Mouse (Mus musculus) hindbrain, embryonic 12.5 days (tissue): ENCODE measurements around the gene Hamp. TPM values are rescaled to one million over a fixed set of nuclear protein-coding genes. Genes with fewer than 3 reads are reported as not detected.

Experiments
- ATAC-seq: fragments of 200-750 bp; cut with Nextera tagmentation; 2 replicates; pipeline ENCODE4 v1.8.0; 2017; ENCODE audit warnings: moderate TSS enrichment; ENCODE audit not compliant: low FRiP score
- H3K27ac ChIP-seq: fragments of 300-500 bp; sonication (generic); 2 replicates; pipeline ENCODE4 v1.5.1; 2016; ENCODE audit warnings: mild to moderate bottlenecking
- H3K27me3 ChIP-seq: fragments of 300-500 bp; sonication (generic); 2 replicates; pipeline ENCODE4 v1.6.1; 2016; ENCODE audit warnings: mild to moderate bottlenecking
- H3K36me3 ChIP-seq: fragments of 300-500 bp; sonication (generic); 2 replicates; pipeline ENCODE4 v1.6.1; 2016; ENCODE audit warnings: mild to moderate bottlenecking
- H3K4me1 ChIP-seq: fragments of 300-500 bp; sonication (generic); 2 replicates; pipeline ENCODE4 v1.6.1; 2016
- H3K4me2 ChIP-seq: fragments of 300-500 bp; sonication (generic); replicated peaks from 2 replicates; pipeline ENCODE4 v1.6.1; 2016; ENCODE audit warnings: mild to moderate bottlenecking
- H3K4me3 ChIP-seq: fragments of 300-500 bp; sonication (generic); 2 replicates; pipeline ENCODE4 v1.5.1; 2016; ENCODE audit warnings: mild to moderate bottlenecking
- H3K9ac ChIP-seq: fragments of 300-500 bp; sonication (generic); 2 replicates; pipeline ENCODE4 v1.6.1; 2016; ENCODE audit warnings: mild to moderate bottlenecking, moderate library complexity
- H3K9me3 ChIP-seq: fragments of 300-500 bp; sonication (generic); replicated peaks from 2 replicates; pipeline ENCODE4 v1.6.1; 2016; ENCODE audit warnings: mild to moderate bottlenecking
- WGBS: fragments of 180-500 bp; shearing (Covaris S2); methylation state at CpG from one replicate; pipeline ENCODE4 v1.1.7; 2016; 5-methylcytosine and 5-hydroxymethylcytosine counted together
- polyA plus RNA-seq: library from polyadenylated mRNA; unstranded; fragments of >200 nt; fragmentation: Nextera tagmentation; extraction: Ambion mirVana; gene quantifications from 2 replicates; pipeline ENCODE4 v1.2.1, GENCODE M21; 2016

Gene Hamp
- polyA plus RNA-seq, 1 experiment from 2014 or later, result not detected

- Histone ChIP-seq H3K4me3 (no peak overlapping the region), H3K4me1 (no peaks in the 10 kb centered on the region), H3K4me2 (no peak overlapping the region), H3K9me3 (no peaks in the 10 kb centered on the region), H3K27me3 (peaks cover 2% of the 10 kb centered on the region), H3K9ac (no peak overlapping the region), H3K27ac (no peak overlapping the region), H3K36me3 (no peaks in the 10 kb centered on the region)
- ATAC-seq, result no peak
- WGBS, result 82% methylated on average over 3 of the region's 3 CpGs
Observed at GRCm38 (mm10) chr7:30966657-30967056, 22.8 kb upstream of the Hamp start.

- 67% methylated on average over 14 of the region's 14 CpGs for WGBS
- no peak overlapping the region for H3K4me2 ChIP-seq
- H3K9ac ChIP-seq, result 0 out of 2 replicates have a peak overlapping the region, but pooled peaks have one; percentile 15
- H3K36me3 ChIP-seq, result no peaks in the 10 kb centered on the region
- ATAC-seq, result no peak
- H3K4me1 ChIP-seq, result no peaks in the 10 kb centered on the region
- no peaks in the 10 kb centered on the region for H3K9me3 ChIP-seq
- H3K27me3 ChIP-seq, result no peaks in the 10 kb centered on the region
- H3K4me3 ChIP-seq, result no peak overlapping the region
- no peak overlapping the region for H3K27ac ChIP-seq
Observed at GRCm38 (mm10) chr7:30965677-30966076, 21.8 kb upstream of the Hamp start.

GRCm38 (mm10) chr7:30964366-30964765, 20.5 kb upstream of the Hamp start:
- no peaks in the 10 kb centered on the region for H3K36me3 ChIP-seq
- H3K4me1 ChIP-seq, result no peaks in the 10 kb centered on the region
- H3K4me3 ChIP-seq, result no peak overlapping the region
- no peak overlapping the region for H3K9ac ChIP-seq
- H3K27me3 ChIP-seq, result no peaks in the 10 kb centered on the region
- H3K9me3 ChIP-seq, result no peaks in the 10 kb centered on the region
- H3K27ac ChIP-seq, result no peak overlapping the region
- no peak for ATAC-seq
- no peak overlapping the region for H3K4me2 ChIP-seq
- 88% methylated on average over 7 of the region's 7 CpGs for WGBS

GRCm38 (mm10) chr7:30962862-30963261, 19.0 kb upstream of the Hamp start:
- Histone ChIP-seq H3K9ac (no peak overlapping the region), H3K4me2 (no peak overlapping the region), H3K9me3 (no peaks in the 10 kb centered on the region), H3K36me3 (peaks cover 6% of the 10 kb centered on the region; the same call in 1 of the 2 replicates), H3K4me1 (peaks cover 11% of the 10 kb centered on the region), H3K27ac (no peak overlapping the region), H3K27me3 (no peaks in the 10 kb centered on the region), H3K4me3 (no peak overlapping the region)
- no peak for ATAC-seq
- 94% methylated on average over 5 of the region's 5 CpGs for WGBS

- Histone ChIP-seq H3K4me3 (no peak overlapping the region), H3K4me1 (peaks cover 22% of the 10 kb centered on the region), H3K9ac (no peak overlapping the region), H3K36me3 (peaks cover 9% of the 10 kb centered on the region), H3K9me3 (no peaks in the 10 kb centered on the region), H3K27ac (no peak overlapping the region), H3K4me2 (no peak overlapping the region), H3K27me3 (no peaks in the 10 kb centered on the region)
- WGBS, result 89% methylated on average over 6 of the region's 6 CpGs
- no peak for ATAC-seq
Observed at GRCm38 (mm10) chr7:30959786-30960349, 16.0 kb upstream of the Hamp start.

- no peaks in the 10 kb centered on the region for H3K27me3 ChIP-seq
- H3K4me1 ChIP-seq, result peaks cover 23% of the 10 kb centered on the region
- no peaks in the 10 kb centered on the region for H3K9me3 ChIP-seq
- H3K36me3 ChIP-seq, result peaks cover 18% of the 10 kb centered on the region
- WGBS, result 97% methylated on average over 9 of the region's 9 CpGs
- H3K9ac ChIP-seq, result no peak overlapping the region
- no peak overlapping the region for H3K27ac ChIP-seq
- H3K4me3 ChIP-seq, result no peak overlapping the region
- ATAC-seq, result no peak
- H3K4me2 ChIP-seq, result 0 out of 2 replicates have a peak overlapping the region, but pooled peaks have one; percentile 92
Observed at GRCm38 (mm10) chr7:30958866-30959487, 15.1 kb upstream of the Hamp start.

- Histone ChIP-seq H3K4me1 (peaks cover 23% of the 10 kb centered on the region), H3K36me3 (peaks cover 25% of the 10 kb centered on the region), H3K27ac (no peak overlapping the region), H3K27me3 (no peaks in the 10 kb centered on the region), H3K9ac (peak overlapping the region; percentile 100), H3K9me3 (no peaks in the 10 kb centered on the region), H3K4me2 (peak overlapping the region; percentile 92), H3K4me3 (peak overlapping the region; percentile 100)
- ATAC-seq, result no peak
- 71% methylated on average over 28 of the region's 28 CpGs for WGBS
Observed at GRCm38 (mm10) chr7:30958109-30958865, 14.5 kb upstream of the Hamp start.

- Histone ChIP-seq H3K36me3 (peaks cover 34% of the 10 kb centered on the region), H3K4me2 (peak overlapping the region; percentile 92), H3K4me3 (peak overlapping the region; percentile 100), H3K4me1 (peaks cover 23% of the 10 kb centered on the region), H3K9ac (peak overlapping the region; percentile 100), H3K27me3 (no peaks in the 10 kb centered on the region), H3K27ac (peak overlapping the region; percentile 99), H3K9me3 (no peaks in the 10 kb centered on the region)
- WGBS, result under 1% methylated on average over 43 of the region's 43 CpGs
- ATAC-seq, result peak; percentile 62
Observed at GRCm38 (mm10) chr7:30957367-30957783, 13.5 kb upstream of the Hamp start.

- WGBS, result 0% methylated on average over 22 of the region's 82 CpGs
- Histone ChIP-seq H3K9me3 (no peaks in the 10 kb centered on the region), H3K27ac (peak within 1 kb of the TSS; percentile 99), H3K36me3 (peaks cover 39% of the 10 kb centered on the region), H3K4me1 (peaks cover 25% of the 10 kb centered on the region), H3K4me3 (peak within 1 kb of the TSS; percentile 100), H3K4me2 (peak within 1 kb of the TSS; percentile 92), H3K9ac (peak within 1 kb of the TSS; percentile 100), H3K27me3 (no peaks in the 10 kb centered on the region)
- peak; percentile 39 for ATAC-seq
Observed at GRCm38 (mm10) chr7:30956756-30957366, 13.0 kb upstream of the Hamp start, which contains the start of gene Usf2. Gene Usf2, minus strand, starts transcription at chr7:30956803.

GRCm38 (mm10) chr7:30956357-30956751, 12.5 kb upstream of the Hamp start:
- peak overlapping the region; percentile 100 for H3K9ac ChIP-seq
- H3K9me3 ChIP-seq, result no peaks in the 10 kb centered on the region
- peak overlapping the region; percentile 92 for H3K4me2 ChIP-seq
- H3K27me3 ChIP-seq, result no peaks in the 10 kb centered on the region
- H3K4me3 ChIP-seq, result peak overlapping the region; percentile 100
- WGBS, result under 1% methylated on average over 29 of the region's 49 CpGs
- peaks cover 27% of the 10 kb centered on the region for H3K4me1 ChIP-seq
- H3K36me3 ChIP-seq, result peaks cover 43% of the 10 kb centered on the region
- H3K27ac ChIP-seq, result peak overlapping the region; percentile 99
- peak; percentile 41 for ATAC-seq

GRCm38 (mm10) chr7:30955584-30956356, 11.9 kb upstream of the Hamp start:
- ATAC-seq, result peak; percentile 64
- no peaks in the 10 kb centered on the region for H3K27me3 ChIP-seq
- H3K4me2 ChIP-seq, result peak overlapping the region; percentile 92
- under 1% methylated on average over 50 of the region's 64 CpGs for WGBS
- H3K27ac ChIP-seq, result peak overlapping the region; percentile 99
- peaks cover 48% of the 10 kb centered on the region for H3K36me3 ChIP-seq
- peak overlapping the region; percentile 100 for H3K9ac ChIP-seq
- H3K9me3 ChIP-seq, result no peaks in the 10 kb centered on the region
- H3K4me3 ChIP-seq, result peak overlapping the region; percentile 100
- H3K4me1 ChIP-seq, result peaks cover 27% of the 10 kb centered on the region
